Mouse (Mus musculus): Measurements from ENCODE around the gene Rab20. TPM values are rescaled to one million over a fixed set of nuclear protein-coding genes. Genes with fewer than 3 reads are reported as not detected.

Rab20 gene
- 2.1 TPM for polyA plus RNA-seq (2012; fragmentation: generic; extraction: Trizol)
- long read RNA-seq, experiment 1, transcript Rab20-201 (2 exons, 1,392 nt) = major isoform, 6 of 6 reads
- long read RNA-seq, experiment 1, partial matches to known transcripts = 0 of 6 reads
- long read RNA-seq, experiment 1, other reads (novel, unspliced or antisense) = 0 of 6 reads
- long read RNA-seq, experiment 2, transcript Rab20-201 (2 exons, 1,392 nt) = major isoform, 18 of 19 reads
- long read RNA-seq, experiment 2, partial matches to known transcripts = 0 of 19 reads
- long read RNA-seq, experiment 2, other reads (novel, unspliced or antisense) = 1 of 19 reads

- Histone ChIP-seq H3K79me2 (ENCODE audit: control insufficient read depth, insufficient read depth) (no peaks in the 10 kb centered on the region), H3K4me3 (ENCODE audit: insufficient read depth, poor library complexity, severe bottlenecking) (peak within 1 kb of the TSS; percentile 21), H3K36me3 (ENCODE audit: control insufficient read depth, insufficient read depth) (no peaks in the 10 kb centered on the region), H3K27me3 (ENCODE audit: control insufficient read depth, insufficient read depth, insufficient read length) (no peaks in the 10 kb centered on the region), H3ac (ENCODE audit: control insufficient read depth, insufficient read length, low read depth) (peak within 1 kb of the TSS; percentile 59), H3K79me3 (ENCODE audit: low read depth) (no peaks in the 10 kb centered on the region)
- peak; percentile 86 for TF ChIP-seq USF1 (IDR thresholded peaks at IDR 0.05; ENCODE audit: low read depth)
- no peak for TF ChIP-seq CEBPB (IDR thresholded peaks at IDR 0.05; ENCODE audit: low read depth)
These were observed at the start of gene Rab20 for GRCm38 (mm10) chr8:11477811-11478761. Gene Rab20 (minus strand): TSS chr8:11478710.

- Histone ChIP-seq H3K36me3 (ENCODE audit: control insufficient read depth, insufficient read depth) (peaks cover 18% of the 10 kb centered on the region), H3K79me3 (ENCODE audit: low read depth) (no peaks in the 10 kb centered on the region), H3ac (ENCODE audit: control insufficient read depth, insufficient read length, low read depth) (no peak overlapping the region), H3K79me2 (ENCODE audit: control insufficient read depth, insufficient read depth) (no peaks in the 10 kb centered on the region), H3K27me3 (ENCODE audit: control insufficient read depth, insufficient read depth, insufficient read length) (no peaks in the 10 kb centered on the region), H3K4me3 (ENCODE audit: insufficient read depth, poor library complexity, severe bottlenecking) (no peak overlapping the region)
- no peak for TF ChIP-seq USF1 (IDR thresholded peaks at IDR 0.05; ENCODE audit: low read depth)
- TF ChIP-seq MYOG (IDR thresholded peaks at IDR 0.05; ENCODE audit: control insufficient read depth, extremely low read depth, insufficient read length) = no peak
- no peak for TF ChIP-seq MYOD1 (IDR thresholded peaks at IDR 0.05; ENCODE audit: control insufficient read depth, insufficient read length, low read depth)
- no peak for TF ChIP-seq CEBPB (IDR thresholded peaks at IDR 0.05; ENCODE audit: low read depth)
- no peak for TF ChIP-seq MAX (IDR thresholded peaks at IDR 0.05)
- no peak for TF ChIP-seq CTCF (IDR thresholded peaks at IDR 0.05; ENCODE audit: control insufficient read depth, insufficient read depth, insufficient read length)
- TF ChIP-seq FOSL1 (IDR thresholded peaks at IDR 0.05; ENCODE audit: insufficient read depth, low read length, poor library complexity, severe bottlenecking) = no peak
These were observed 44.8 kb upstream of the Rab20 start for GRCm38 (mm10) chr8:11523331-11523730.

GRCm38 (mm10) chr8:11518676-11519075 is 40.2 kb upstream of the Rab20 start:
- Histone ChIP-seq H3ac (ENCODE audit: control insufficient read depth, insufficient read length, low read depth) (no peak overlapping the region), H3K79me2 (ENCODE audit: control insufficient read depth, insufficient read depth) (no peaks in the 10 kb centered on the region), H3K36me3 (ENCODE audit: control insufficient read depth, insufficient read depth) (peaks cover 27% of the 10 kb centered on the region), H3K4me3 (ENCODE audit: insufficient read depth, poor library complexity, severe bottlenecking) (no peak overlapping the region), H3K79me3 (ENCODE audit: low read depth) (no peaks in the 10 kb centered on the region), H3K27me3 (ENCODE audit: control insufficient read depth, insufficient read depth, insufficient read length) (no peaks in the 10 kb centered on the region)
- no peak for TF ChIP-seq MYOG (IDR thresholded peaks at IDR 0.05; ENCODE audit: control insufficient read depth, extremely low read depth, insufficient read length)
- no peak for TF ChIP-seq MYOD1 (IDR thresholded peaks at IDR 0.05; ENCODE audit: control insufficient read depth, insufficient read length, low read depth)
- TF ChIP-seq MAX (IDR thresholded peaks at IDR 0.05) = no peak
- TF ChIP-seq CTCF (IDR thresholded peaks at IDR 0.05; ENCODE audit: control insufficient read depth, insufficient read depth, insufficient read length) = no peak
- TF ChIP-seq FOSL1 (IDR thresholded peaks at IDR 0.05; ENCODE audit: insufficient read depth, low read length, poor library complexity, severe bottlenecking) = no peak
- no peak for TF ChIP-seq USF1 (IDR thresholded peaks at IDR 0.05; ENCODE audit: low read depth)
- no peak for TF ChIP-seq CEBPB (IDR thresholded peaks at IDR 0.05; ENCODE audit: low read depth)

- Histone ChIP-seq H3K36me3 (ENCODE audit: control insufficient read depth, insufficient read depth) (peaks cover 33% of the 10 kb centered on the region), H3ac (ENCODE audit: control insufficient read depth, insufficient read length, low read depth) (no peak overlapping the region), H3K79me3 (ENCODE audit: low read depth) (no peaks in the 10 kb centered on the region), H3K4me3 (ENCODE audit: insufficient read depth, poor library complexity, severe bottlenecking) (no peak overlapping the region), H3K27me3 (ENCODE audit: control insufficient read depth, insufficient read depth, insufficient read length) (no peaks in the 10 kb centered on the region), H3K79me2 (ENCODE audit: control insufficient read depth, insufficient read depth) (no peaks in the 10 kb centered on the region)
- TF ChIP-seq CTCF (IDR thresholded peaks at IDR 0.05; ENCODE audit: control insufficient read depth, insufficient read depth, insufficient read length) (no peak), MAX (IDR thresholded peaks at IDR 0.05) (no peak), MYOG (IDR thresholded peaks at IDR 0.05; ENCODE audit: control insufficient read depth, extremely low read depth, insufficient read length) (no peak)
These were observed 39.5 kb upstream of the Rab20 start for GRCm38 (mm10) chr8:11518056-11518396.

- no peaks in the 10 kb centered on the region for H3K79me3 ChIP-seq (ENCODE audit: low read depth)
- no peak overlapping the region for H3ac ChIP-seq (ENCODE audit: control insufficient read depth, insufficient read length, low read depth)
- TF ChIP-seq CTCF (IDR thresholded peaks at IDR 0.05; ENCODE audit: control insufficient read depth, insufficient read depth, insufficient read length) (no peak), MYOD1 (IDR thresholded peaks at IDR 0.05; ENCODE audit: control insufficient read depth, insufficient read length, low read depth) (no peak), USF1 (IDR thresholded peaks at IDR 0.05; ENCODE audit: low read depth) (no peak), MYOG (IDR thresholded peaks at IDR 0.05; ENCODE audit: control insufficient read depth, extremely low read depth, insufficient read length) (no peak), FOSL1 (IDR thresholded peaks at IDR 0.05; ENCODE audit: insufficient read depth, low read length, poor library complexity, severe bottlenecking) (no peak), MAX (IDR thresholded peaks at IDR 0.05) (no peak), CEBPB (IDR thresholded peaks at IDR 0.05; ENCODE audit: low read depth) (no peak)
- no peaks in the 10 kb centered on the region for H3K27me3 ChIP-seq (ENCODE audit: control insufficient read depth, insufficient read depth, insufficient read length)
- no peaks in the 10 kb centered on the region for H3K79me2 ChIP-seq (ENCODE audit: control insufficient read depth, insufficient read depth)
- no peak overlapping the region for H3K4me3 ChIP-seq (ENCODE audit: insufficient read depth, poor library complexity, severe bottlenecking)
- peaks cover 39% of the 10 kb centered on the region for H3K36me3 ChIP-seq (ENCODE audit: control insufficient read depth, insufficient read depth)
These were observed 39.0 kb upstream of the Rab20 start for GRCm38 (mm10) chr8:11517366-11518055.
